Mouse (Mus musculus) CH12.LX (cell line): ENCODE results near the gene Prrt2. TPM values are rescaled to one million over a fixed set of nuclear protein-coding genes. Genes with fewer than 3 reads are reported as not detected.

Experiments used
- DNase-seq: peaks from one replicate; pipeline ENCODE4 v3.0.0-alpha.2; 2013; ENCODE audit errors: extremely low read depth
- H3K27ac ChIP-seq: 2 replicates; pipeline ENCODE4 v1.5.1; 2012; ENCODE audit warnings: low read depth, mild to moderate bottlenecking, control low read depth, moderate library complexity; ENCODE audit not compliant: insufficient read depth
- H3K27me3 ChIP-seq: replicated peaks from 2 replicates; pipeline ENCODE3; 2012; ENCODE audit warnings: inconsistent platforms
- H3K36me3 ChIP-seq, 2 experiments: replicated peaks in 1 of 2; 2 replicates each; pipeline versions ENCODE3 to v1.6.1; 2012; ENCODE audit warnings: inconsistent platforms in 1 of 2, low read length in 1 of 2, mild to moderate bottlenecking in 1 of 2, mixed read lengths in 1 of 2, moderate library complexity in 1 of 2; ENCODE audit not compliant: control insufficient read depth in 1 of 2, insufficient read depth in 1 of 2
- H3K4me1 ChIP-seq, 2 experiments: 2 replicates each; pipeline ENCODE4 v1.6.1; 2012; ENCODE audit warnings: inconsistent platforms in 1 of 2, moderate library complexity in 1 of 2; ENCODE audit not compliant: insufficient read depth in 2 of 2, control insufficient read depth in 1 of 2
- H3K4me2 ChIP-seq: 2 replicates; pipeline ENCODE4 v1.6.1; 2012; ENCODE audit warnings: low read depth, mild to moderate bottlenecking, control low read depth; ENCODE audit not compliant: poor library complexity, insufficient read depth, severe bottlenecking
- H3K4me3 ChIP-seq, 3 experiments: fragments of 150-350 bp in 1 of 3; sonication (generic) in 1 of 3; replicated peaks in 1 of 3; 2 replicates each; pipeline versions ENCODE3 to v1.5.1; 2011 to 2012; ENCODE audit warnings: low read depth in 2 of 3, low read length in 2 of 3, mild to moderate bottlenecking in 2 of 3, moderate library complexity in 2 of 3, control low read depth in 1 of 3, improper control_type of control experiment in 1 of 3, inconsistent platforms in 1 of 3, mixed read lengths in 1 of 3; ENCODE audit not compliant: poor library complexity in 1 of 3
- H3K79me2 ChIP-seq: replicated peaks from 2 replicates; pipeline ENCODE4 v1.6.1; 2012; ENCODE audit warnings: mild to moderate bottlenecking, moderate library complexity; ENCODE audit not compliant: control insufficient read depth, poor library complexity, insufficient read depth, severe bottlenecking; ENCODE audit errors: extremely low read depth
- H3K9ac ChIP-seq: 2 replicates; pipeline ENCODE4 v1.6.1; 2012; ENCODE audit warnings: low read depth, mild to moderate bottlenecking, control low read depth, moderate library complexity; ENCODE audit not compliant: insufficient read depth
- H3K9me3 ChIP-seq: replicated peaks from 2 replicates; pipeline ENCODE3; 2012; ENCODE audit warnings: low read length, inconsistent platforms, mixed read lengths
- CTCF ChIP-seq, 2 experiments: IDR thresholded peaks in 1 of 2; conservative IDR thresholded peaks in 1 of 2; 2 replicates each; pipeline ENCODE4 v1.5.1; 2011 to 2012; ENCODE audit warnings: low read depth in 2 of 2, low read length in 2 of 2, improper control_type of control experiment in 1 of 2, inconsistent platforms in 1 of 2, mild to moderate bottlenecking in 1 of 2, moderate library complexity in 1 of 2
- ETS1 ChIP-seq: conservative IDR thresholded peaks from 2 replicates; pipeline ENCODE4 v1.6.1; 2012; ENCODE audit warnings: low read depth, mild to moderate bottlenecking, inconsistent platforms, low read length, improper control_type of control experiment, moderate library complexity
- IRF4 ChIP-seq: IDR thresholded peaks from 2 replicates; pipeline ENCODE4 v1.6.1; 2014; ENCODE audit warnings: low read depth, mild to moderate bottlenecking, inconsistent platforms, low read length, improper control_type of control experiment
- MAFK ChIP-seq: IDR thresholded peaks from 2 replicates; pipeline ENCODE4 v1.6.1; 2011; ENCODE audit warnings: low read length, improper control_type of control experiment; ENCODE audit not compliant: insufficient replicate concordance
- MYC ChIP-seq: IDR thresholded peaks from 2 replicates; pipeline ENCODE4 v1.6.1; 2011; ENCODE audit warnings: low read depth, mild to moderate bottlenecking, improper control_type of control experiment, low read length
- NELFE ChIP-seq: IDR thresholded peaks from 2 replicates; pipeline ENCODE4 v1.6.1; 2011; ENCODE audit warnings: low read depth, low read length, improper control_type of control experiment
- RAD21 ChIP-seq: IDR thresholded peaks from 2 replicates; pipeline ENCODE4 v1.6.1; 2011; ENCODE audit warnings: low read depth, mild to moderate bottlenecking, low read length, improper control_type of control experiment, moderate library complexity
- SIN3A ChIP-seq: IDR thresholded peaks from 2 replicates; pipeline ENCODE4 v1.6.1; 2012; ENCODE audit warnings: low read length, improper control_type of control experiment, inconsistent platforms
- ZMIZ1 ChIP-seq: IDR thresholded peaks from 2 replicates; pipeline ENCODE4 v1.6.1; 2012; ENCODE audit warnings: low read depth, mild to moderate bottlenecking, inconsistent platforms, low read length, improper control_type of control experiment
- dilution Hi-C: fragments of 300-500 bp; cut with MboI; formaldehyde crosslinking; loops from 2 replicates; pipeline ENCODE4 v1.14.3; 2020; ENCODE audit warnings: low sequenced_read_pairs; ENCODE audit not compliant: extremely low pct_unique_long_range_greater_than_20kb, extremely low pct_ligation_motif_present
- in situ Hi-C: fragments of 300-500 bp; cut with MboI; formaldehyde crosslinking; loops from 3 replicates; pipeline ENCODE4 v1.14.3; 2019; ENCODE audit warnings: low sequenced_read_pairs, low pct_ligation_motif_present, low pct_unique_long_range_greater_than_20kb, mixed read lengths
- polyA plus RNA-seq: library from polyadenylated mRNA; unstranded; fragments of >175 nt; gene quantifications from 2 replicates; pipeline ENCODE4 v1.2.1, GENCODE M21; 2012; ENCODE audit warnings: low read depth; ENCODE audit not compliant: insufficient read length
- total RNA-seq, 2 experiments: library from RNA; depleted of rRNA; stranded (reverse); fragments of 300-350 nt in 1 of 2; fragments of >200 nt in 1 of 2; gene quantifications; 2 replicates each; pipeline ENCODE4 v1.2.3; 2012 to 2014

Gene Prrt2
- total and polyA plus RNA-seq, 3 experiments, result 1.2 TPM; not detected in 2

DNA sequence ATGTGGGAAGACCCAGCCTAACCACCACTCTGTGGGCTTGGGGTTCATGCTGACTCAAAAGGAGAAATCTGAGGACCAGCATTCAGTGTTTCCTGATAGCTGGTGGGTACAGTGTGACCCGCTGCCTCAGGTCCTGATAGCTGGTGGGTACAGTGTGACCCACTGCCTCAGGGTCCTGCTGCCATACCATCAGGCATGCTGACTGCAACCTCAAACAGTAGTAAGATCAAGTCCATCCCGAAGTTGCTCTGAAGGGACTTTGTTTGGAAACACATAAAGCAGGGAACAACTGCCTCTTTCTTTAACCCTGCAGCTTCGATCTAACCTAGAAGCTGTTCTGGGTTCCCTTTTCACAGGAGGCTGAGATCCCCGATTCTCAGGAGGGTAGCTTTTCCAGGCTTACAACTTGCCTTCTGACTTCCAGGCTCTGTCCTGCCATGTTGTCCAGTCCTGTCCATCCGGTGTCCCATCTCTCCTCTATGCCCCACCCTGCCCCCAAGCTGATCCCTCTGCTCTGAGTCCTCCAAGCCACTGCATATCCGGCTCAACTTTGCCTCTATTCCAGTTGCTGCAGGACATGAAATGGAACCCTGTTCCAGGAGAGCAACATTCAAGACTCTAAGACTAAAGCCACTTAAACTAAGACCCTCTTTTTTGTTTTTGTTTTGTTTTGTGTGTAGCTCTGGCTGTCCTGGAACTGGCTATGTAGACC is 13.5 kb downstream of the Prrt2 start:
- Histone ChIP-seq H3K27ac (no peak overlapping the region; the same call in 1 of the 2 replicates), H3K4me2 (no peak overlapping the region), H3K36me3 (peaks cover 0 to 23% of the 10 kb centered on the region in 2 experiments), H3K27me3 (no peaks in the 10 kb centered on the region), H3K4me1 (peaks cover 22 to 79% of the 10 kb centered on the region in 2 experiments), H3K4me3 (peak overlapping the region in 1 of 3 experiments; percentile 33), H3K79me2 (no peaks in the 10 kb centered on the region; the same call in 1 of the 2 replicates), H3K9me3 (no peaks in the 10 kb centered on the region), H3K9ac (0 out of 2 replicates have a peak overlapping the region, but pooled peaks have one; percentile 53)
- dilution Hi-C loops, result no loop called here
- DNase-seq, result no peak
- TF ChIP-seq IRF4 (peak; percentile 30; the same call in 1 of the 2 replicates), ETS1 (no peak)
- in situ Hi-C loops, result no loop called here

DNA sequence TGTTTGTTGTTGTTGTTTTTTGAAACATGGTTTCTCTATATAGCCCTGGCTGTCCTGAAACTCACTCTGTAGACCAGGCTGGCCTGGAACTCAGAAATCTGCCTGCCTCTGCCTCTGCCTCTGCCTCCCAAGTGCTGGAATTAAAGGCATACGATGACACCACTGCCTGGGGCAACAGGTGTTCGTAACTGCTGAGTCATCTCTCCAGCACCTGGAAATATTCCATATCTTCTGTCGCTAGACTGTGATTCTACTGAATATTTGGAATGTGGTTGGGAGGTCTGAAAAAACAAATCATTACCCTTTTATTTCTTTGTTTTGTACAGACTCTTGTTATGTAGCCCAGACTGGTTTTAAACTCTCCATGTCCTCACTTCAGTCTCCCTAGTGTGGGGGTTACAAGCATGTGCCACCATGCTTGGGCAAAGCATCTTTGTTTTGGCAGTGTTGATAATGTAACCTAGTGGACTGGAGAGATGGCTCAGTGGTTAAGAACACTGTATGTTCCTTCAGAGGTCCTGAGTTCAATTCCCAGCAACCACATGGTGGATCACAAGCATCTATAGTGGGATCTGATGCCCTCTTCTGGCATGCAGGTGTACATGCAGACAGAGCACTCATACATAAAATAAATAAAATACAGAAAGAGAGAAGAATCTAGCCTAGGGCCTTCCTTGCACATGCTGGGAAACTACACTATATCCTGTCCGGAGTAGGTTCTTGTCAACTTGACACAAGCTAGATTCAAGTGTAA is 16.7 kb downstream of the Prrt2 start:
- TF ChIP-seq SIN3A (no peak), CTCF (conservative IDR thresholded peaks at IDR 0.05 in 1 of 2, IDR thresholded peaks at IDR 0.05 in 1 of 2; ENCODE audit: low read depth in 2 of 2, low read length in 2 of 2) (peak in 1 of 2 experiments; percentile 36; a peak in 3 of 4 replicates), MYC (peak; percentile 66; the same call in 1 of the 2 replicates), ZMIZ1 (no peak), RAD21 (no peak), MAFK (peak; percentile 61; the same call in 1 of the 2 replicates)
- Histone ChIP-seq H3K9me3 (no peaks in the 10 kb centered on the region), H3K4me3 (no peak overlapping the region), H3K9ac (no peak overlapping the region), H3K27ac (no peak overlapping the region), H3K4me2 (no peak overlapping the region), H3K36me3 (peaks cover 14 to 33% of the 10 kb centered on the region in 2 experiments), H3K27me3 (no peaks in the 10 kb centered on the region), H3K79me2 (no peaks in the 10 kb centered on the region), H3K4me1 (peaks cover 21 to 48% of the 10 kb centered on the region in 2 experiments)
- no peak for DNase-seq
- dilution Hi-C loops, result no loop called here
- in situ Hi-C loops, result no loop called here

- no peak for TF ChIP-seq NELFE
- TF ChIP-seq MAFK, result no peak
- TF ChIP-seq, all 38 proteins: peak for 0
- Histone ChIP-seq H3K79me2 (no peaks in the 10 kb centered on the region), H3K4me3 (no peak overlapping the region), H3K27ac (no peak overlapping the region), H3K36me3 (peaks cover 19 to 40% of the 10 kb centered on the region in 2 experiments), H3K4me2 (no peak overlapping the region), H3K9me3 (no peaks in the 10 kb centered on the region), H3K27me3 (no peaks in the 10 kb centered on the region), H3K9ac (no peak overlapping the region), H3K4me1 (peaks cover 15 to 41% of the 10 kb centered on the region in 2 experiments)
- dilution Hi-C loops, result no loop called here
- in situ Hi-C loops, result no loop called here
- DNase-seq, result no peak
Measured at GRCm38 (mm10) chr7:127003620-127004019, 17.4 kb downstream of the Prrt2 start.
